Mouse (Mus musculus) erythroblast, embryonic 14.5 days (primary cell): ENCODE results near the gene Olfr345. TPM values are rescaled to one million over a fixed set of nuclear protein-coding genes. Genes with fewer than 3 reads are reported as not detected.

Experiments used
- H3K27me3 ChIP-seq: 2 replicates; pipeline ENCODE4 v1.6.1; 2012; ENCODE audit warnings: inconsistent platforms; ENCODE audit not compliant: control insufficient read depth
- H3K36me3 ChIP-seq: 2 replicates; pipeline ENCODE4 v1.6.1; 2012; ENCODE audit warnings: mild to moderate bottlenecking, inconsistent platforms; ENCODE audit not compliant: control insufficient read depth
- H3K4me1 ChIP-seq: 2 replicates; pipeline ENCODE4 v1.6.1; 2012; ENCODE audit warnings: inconsistent platforms; ENCODE audit not compliant: control insufficient read depth
- H3K4me3 ChIP-seq: replicated peaks from 2 replicates; pipeline ENCODE3; 2012; ENCODE audit warnings: moderate library complexity, mild to moderate bottlenecking, inconsistent platforms
- H3K9me3 ChIP-seq: 2 replicates; pipeline ENCODE4 v1.6.1; 2012; ENCODE audit warnings: low read length, inconsistent platforms, mixed read lengths; ENCODE audit not compliant: control insufficient read depth
- GATA1 ChIP-seq: IDR thresholded peaks from 2 replicates; pipeline ENCODE4 v1.6.1; 2012; ENCODE audit warnings: low read length, inconsistent platforms, mixed read lengths
- TAL1 ChIP-seq: IDR thresholded peaks from 3 replicates; pipeline ENCODE4 v1.6.1; 2012; ENCODE audit warnings: low read length, inconsistent platforms, mixed read lengths
- polyA plus RNA-seq: library from polyadenylated mRNA; stranded (reverse); fragments of >175 nt; gene quantifications from 2 replicates; pipeline ENCODE4 v1.2.3, GENCODE M21; 2012

Gene Olfr345
- not detected in 2 replicates for polyA plus RNA-seq

DNA sequence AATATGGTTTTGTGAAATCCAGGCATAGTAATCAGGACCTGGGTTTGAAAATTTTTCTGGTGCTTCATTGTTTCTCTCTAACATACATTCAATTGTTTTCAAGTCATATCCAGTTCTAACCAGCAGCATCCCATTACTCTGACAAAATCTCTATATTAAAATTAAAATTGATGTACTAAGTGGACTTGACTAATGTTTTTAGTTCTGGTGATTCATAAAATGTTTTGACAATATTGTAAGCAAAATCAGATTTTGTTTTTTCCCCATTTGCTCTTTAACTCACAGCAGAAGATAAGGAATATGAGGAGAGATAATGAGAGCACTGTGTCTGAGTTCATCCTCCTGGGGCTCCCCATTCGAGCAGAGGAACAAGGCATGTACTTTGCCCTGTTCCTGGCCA is at the start of gene Olfr345:
Gene Olfr345, plus strand, starts transcription at position 301 of the 400 bp plus-strand sequence.
- no peaks in the 10 kb centered on the region for H3K27me3 ChIP-seq
- no peak within 1 kb of the TSS for H3K4me3 ChIP-seq
- TF ChIP-seq TAL1 (no peak), GATA1 (no peak)

GRCm38 (mm10) chr2:36685488-36685887 is 45.6 kb downstream of the Olfr345 start, which contains the start of gene Olfr346:
Gene Olfr346 (plus strand): TSS chr2:36685788.
- TF ChIP-seq GATA1 = no peak
- TF ChIP-seq TAL1 = no peak
- no peaks in the 10 kb centered on the region for H3K27me3 ChIP-seq
- no peak within 1 kb of the TSS for H3K4me3 ChIP-seq
- no peaks in the 10 kb centered on the region; the same call in 1 of the 2 replicates for H3K9me3 ChIP-seq
- H3K36me3 ChIP-seq = no peaks in the 10 kb centered on the region
- H3K4me1 ChIP-seq = no peaks in the 10 kb centered on the region

More for the DNA sequence above, at the start of gene Olfr345:
- Histone ChIP-seq H3K9me3 (peaks cover 6% of the 10 kb centered on the region), H3K36me3 (no peaks in the 10 kb centered on the region), H3K4me1 (no peaks in the 10 kb centered on the region)

Other genes with a start within 250 kb of the Olfr345 start
- gene Olfr339, start 221.1 kb upstream of the Olfr345 start, polyA plus RNA-seq = not detected in 2 replicates
- not detected in 2 replicates for gene Olfr340, start 187.5 kb upstream of the Olfr345 start, polyA plus RNA-seq
- gene Olfr341, start 157.6 kb upstream of the Olfr345 start, polyA plus RNA-seq = not detected in 2 replicates
- not detected in 2 replicates for gene Olfr342, start 115.0 kb upstream of the Olfr345 start, polyA plus RNA-seq
- gene Olfr344, start 73.4 kb upstream of the Olfr345 start, polyA plus RNA-seq = not detected in 2 replicates
- 0.02 TPM in 1 of 2 replicates, not detected in the other for gene Olfr346, start 45.7 kb downstream of the Olfr345 start, polyA plus RNA-seq
- not detected in 2 replicates for gene Olfr347, start 91.9 kb downstream of the Olfr345 start, polyA plus RNA-seq
- not detected in 2 replicates for gene Olfr348, start 144.2 kb downstream of the Olfr345 start, polyA plus RNA-seq
- gene Olfr50, start 150.5 kb downstream of the Olfr345 start, polyA plus RNA-seq = not detected in 2 replicates
- not detected in 2 replicates for gene Olfr3, start 177.0 kb downstream of the Olfr345 start, polyA plus RNA-seq
- 0.04 TPM in 1 of 2 replicates, not detected in the other for gene Olfr350, start 206.3 kb downstream of the Olfr345 start, polyA plus RNA-seq
- not detected in 2 replicates for gene Olfr351, start 222.6 kb downstream of the Olfr345 start, polyA plus RNA-seq
- gene Olfr352, start 228.4 kb downstream of the Olfr345 start, polyA plus RNA-seq = not detected in 2 replicates